In the genomic region with DNA sequence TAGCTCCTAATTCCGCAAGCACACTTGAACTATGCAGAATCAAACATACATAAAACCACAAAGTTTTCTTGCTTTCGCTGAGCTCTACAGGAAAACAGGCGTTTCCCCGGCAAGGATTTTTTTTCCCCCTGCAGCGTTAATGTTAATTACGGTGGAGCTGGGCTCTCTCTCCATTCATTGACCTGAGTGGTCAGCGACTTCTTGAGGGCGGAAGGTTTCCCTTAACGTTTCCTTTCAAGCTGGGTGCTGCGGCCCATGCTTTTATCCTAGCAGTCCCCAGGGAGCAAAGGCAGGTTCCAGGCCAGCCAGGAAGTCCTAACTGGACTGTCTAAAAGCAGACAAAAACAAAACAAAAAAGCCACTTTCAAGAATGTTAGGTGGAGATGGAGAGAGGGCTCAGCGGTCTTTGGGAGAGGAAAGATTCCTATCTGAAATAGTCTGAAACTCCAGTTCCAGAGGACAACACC, we compare ENCODE assay signal across 8 mouse cellular contexts. TPM values are rescaled to one million over a fixed set of nuclear protein-coding genes. Genes with fewer than 3 reads are reported as not detected.
DNase-seq lines count a peak whose midpoint lies in the region; ATAC-seq and TF ChIP-seq lines count a peak whose summit lies in the region.

No protein-coding gene starts in this region.

- no peak for TF ChIP-seq POLR2A in kidney, adult 2 months (IDR thresholded peaks at IDR 0.05; ENCODE audit: low read depth, low read length)

- peak overlapping the region; percentile 81; the same call in 1 of the 2 replicates for H3K4me3 ChIP-seq in lung, postnatal 0 days (ENCODE audit: low read depth, low read length)
- H3K4me3 ChIP-seq in forebrain, embryonic 14.5 days (ENCODE audit: low read depth, low read length): peak overlapping the region; percentile 84
- H3K4me3 ChIP-seq in kidney, adult 2 months (ENCODE audit: insufficient read depth, low read depth, low read length): peak overlapping the region; percentile 97
- H3K4me3 ChIP-seq in midbrain, postnatal 0 days (ENCODE audit: low read depth, low read length): peak overlapping the region; percentile 88

- DNase-seq in lung, postnatal 0 days (ENCODE audit: low spot score): no peak
- no peak for DNase-seq in lung, postnatal 10 days
- DNase-seq in forebrain, embryonic 14.5 days (ENCODE audit: low spot score): no peak
- DNase-seq in kidney, adult 2 months: peak; percentile 63
- DNase-seq in midbrain, postnatal 0 days (ENCODE audit: low spot score): peak; percentile 24
- no peak for DNase-seq in cerebellum, adult 8-10 months
- no peak for DNase-seq in T-cell, adult 2 months (ENCODE audit: low spot score)

- H3K4me1 ChIP-seq in lung, postnatal 0 days (ENCODE audit: insufficient read depth, low read depth, low read length): peaks cover 7% of the 10 kb centered on the region; the same call in 1 of the 2 replicates
- H3K4me1 ChIP-seq in forebrain, embryonic 14.5 days (ENCODE audit: control insufficient read depth, insufficient read depth, low read length): peaks cover 12% of the 10 kb centered on the region
- no peaks in the 10 kb centered on the region; the same call in 1 of the 2 replicates for H3K4me1 ChIP-seq in kidney, adult 2 months (ENCODE audit: control insufficient read depth, insufficient read depth, low read length)
- H3K4me1 ChIP-seq in midbrain, postnatal 0 days (ENCODE audit: insufficient read depth, low read length): peaks cover 10% of the 10 kb centered on the region; the same call in 1 of the 2 replicates

- ATAC-seq in lung, postnatal 0 days: no peak
- ATAC-seq in forebrain, embryonic 14.5 days: no peak
- ATAC-seq in midbrain, postnatal 0 days (ENCODE audit: low FRiP score): no peak
- no peak for ATAC-seq in cerebellum, adult (ENCODE audit: insufficient number of reproducible peaks, low FRiP score, low TSS enrichment)

- H3K9me3 ChIP-seq in lung, postnatal 0 days (ENCODE audit: low read length): no peaks in the 10 kb centered on the region
- no peaks in the 10 kb centered on the region for H3K9me3 ChIP-seq in forebrain, embryonic 14.5 days (replicated peaks; ENCODE audit: control insufficient read depth, low read length)
- H3K9me3 ChIP-seq in midbrain, postnatal 0 days (ENCODE audit: low read length): no peaks in the 10 kb centered on the region

- TF ChIP-seq CTCF in lung, postnatal 0 days (IDR thresholded peaks at IDR 0.05): no peak
- no peak for TF ChIP-seq CTCF in kidney, adult 2 months (conservative IDR thresholded peaks at IDR 0.05; ENCODE audit: insufficient read depth, insufficient read length, low read depth, low read length)
- TF ChIP-seq CTCF in midbrain, postnatal 0 days (IDR thresholded peaks at IDR 0.05): no peak

- TF ChIP-seq EP300 in lung, postnatal 0 days (IDR thresholded peaks at IDR 0.05): no peak

- no peaks in the 10 kb centered on the region for H3K27me3 ChIP-seq in lung, postnatal 0 days (replicated peaks; ENCODE audit: insufficient read depth, low read length)
- H3K27me3 ChIP-seq in forebrain, embryonic 14.5 days (replicated peaks; ENCODE audit: control insufficient read depth, insufficient read depth, low read length): no peaks in the 10 kb centered on the region
- H3K27me3 ChIP-seq in kidney, adult 2 months (replicated peaks; ENCODE audit: control insufficient read depth, insufficient read depth, low read length): no peaks in the 10 kb centered on the region
- H3K27me3 ChIP-seq in midbrain, postnatal 0 days (ENCODE audit: insufficient read depth, low read length): no peaks in the 10 kb centered on the region

- no peak overlapping the region for H3K27ac ChIP-seq in lung, postnatal 0 days (ENCODE audit: low read length)
- no peak overlapping the region for H3K27ac ChIP-seq in forebrain, embryonic 14.5 days (ENCODE audit: low read depth, low read length)
- no peak overlapping the region for H3K27ac ChIP-seq in kidney, adult 2 months (ENCODE audit: insufficient read depth, low read depth, low read length)
- no peak overlapping the region for H3K27ac ChIP-seq in midbrain, postnatal 0 days (ENCODE audit: low read depth, low read length)

- peak overlapping the region; percentile 57; the same call in 1 of the 2 replicates for H3K9ac ChIP-seq in lung, postnatal 0 days (replicated peaks; ENCODE audit: low read depth)
- H3K9ac ChIP-seq in forebrain, embryonic 14.5 days (ENCODE audit: low read length): peak overlapping the region; percentile 84
- peak overlapping the region; percentile 79; the same call in 1 of the 2 replicates for H3K9ac ChIP-seq in midbrain, postnatal 0 days (replicated peaks; ENCODE audit: low read length, poor library complexity, severe bottlenecking)

- H3K4me2 ChIP-seq in lung, postnatal 0 days (replicated peaks; ENCODE audit: low read depth, low read length): peak overlapping the region; percentile 98
- peak overlapping the region; percentile 95 for H3K4me2 ChIP-seq in forebrain, embryonic 14.5 days (ENCODE audit: low read length)
- H3K4me2 ChIP-seq in midbrain, postnatal 0 days (ENCODE audit: low read depth, low read length, poor library complexity, severe bottlenecking): peak overlapping the region; percentile 88

- WGBS in lung, postnatal 0 days: 6% methylated on average over 11 of the region's 11 CpGs
- WGBS in forebrain, embryonic 14.5 days: 4% methylated on average over 11 of the region's 11 CpGs
- 5% methylated on average over 11 of the region's 11 CpGs for WGBS in kidney, adult 2 months
- WGBS in midbrain, postnatal 0 days: 7% methylated on average over 11 of the region's 11 CpGs

- peaks cover 32% of the 10 kb centered on the region; the same call in 1 of the 2 replicates for H3K36me3 ChIP-seq in lung, postnatal 0 days (ENCODE audit: insufficient read depth, low read length)
- H3K36me3 ChIP-seq in forebrain, embryonic 14.5 days (ENCODE audit: control insufficient read depth, insufficient read depth, low read length): peaks cover 45% of the 10 kb centered on the region
- peaks cover 2% of the 10 kb centered on the region for H3K36me3 ChIP-seq in kidney, adult 2 months (ENCODE audit: control insufficient read depth, insufficient read depth, low read length)
- peaks cover 41% of the 10 kb centered on the region for H3K36me3 ChIP-seq in midbrain, postnatal 0 days (ENCODE audit: insufficient read depth, low read length)

RNA-seq across cellular contexts. Expression of gene Pop5, which starts 3.1 kb away (rescaled TPM):
- 77.6 and 78.8 TPM in 2 replicates for polyA plus RNA-seq in lung, postnatal 0 days (2015; fragmentation: Nextera tagmentation; extraction: Ambion mirVana)
- 101 and 105 TPM in 2 replicates for polyA plus RNA-seq in forebrain, embryonic 14.5 days (2014; fragmentation: Nextera tagmentation; extraction: Ambion mirVana)
- polyA plus RNA-seq in kidney, adult 2 months (2012; rRNA removed): 132 and 160 TPM in 2 replicates
- 33.2 and 41.5 TPM in 2 replicates for total RNA-seq in midbrain, postnatal 0 days (2014; rRNA removed)
- polyA plus RNA-seq in midbrain, postnatal 0 days (2015; fragmentation: Nextera tagmentation; extraction: Ambion mirVana): 95.5 and 101 TPM in 2 replicates

RNA-seq across cellular contexts. Expression of gene Rnf10, which starts 33.9 kb away (rescaled TPM):
- polyA plus RNA-seq in lung, postnatal 0 days (2015; fragmentation: Nextera tagmentation; extraction: Ambion mirVana): 98.5 and 104 TPM in 2 replicates
- polyA plus RNA-seq in forebrain, embryonic 14.5 days (2014; fragmentation: Nextera tagmentation; extraction: Ambion mirVana): 64.3 and 75.2 TPM in 2 replicates
- polyA plus RNA-seq in kidney, adult 2 months (2012; rRNA removed): 129 and 144 TPM in 2 replicates
- 103 and 118 TPM in 2 replicates for total RNA-seq in midbrain, postnatal 0 days (2014; rRNA removed)
- polyA plus RNA-seq in midbrain, postnatal 0 days (2015; fragmentation: Nextera tagmentation; extraction: Ambion mirVana): 154 and 158 TPM in 2 replicates

RNA-seq across cellular contexts. Expression of gene Coq5, which starts 40.7 kb away (rescaled TPM):
- 18.9 and 19.4 TPM in 2 replicates for polyA plus RNA-seq in lung, postnatal 0 days (2015; fragmentation: Nextera tagmentation; extraction: Ambion mirVana)
- 55.1 and 60.9 TPM in 2 replicates for polyA plus RNA-seq in forebrain, embryonic 14.5 days (2014; fragmentation: Nextera tagmentation; extraction: Ambion mirVana)
- polyA plus RNA-seq in kidney, adult 2 months (2012; rRNA removed): 19.5 and 25.1 TPM in 2 replicates
- total RNA-seq in midbrain, postnatal 0 days (2014; rRNA removed): 29.6 and 36.7 TPM in 2 replicates
- polyA plus RNA-seq in midbrain, postnatal 0 days (2015; fragmentation: Nextera tagmentation; extraction: Ambion mirVana): 42.8 and 43.5 TPM in 2 replicates

RNA-seq across cellular contexts. Expression of gene Cabp1, which starts 44.6 kb away (rescaled TPM):
- polyA plus RNA-seq in lung, postnatal 0 days (2015; fragmentation: Nextera tagmentation; extraction: Ambion mirVana): 0.90 and 1.1 TPM in 2 replicates
- polyA plus RNA-seq in forebrain, embryonic 14.5 days (2014; fragmentation: Nextera tagmentation; extraction: Ambion mirVana): 7.1 and 10.1 TPM in 2 replicates
- 1.7 and 2.6 TPM in 2 replicates for polyA plus RNA-seq in kidney, adult 2 months (2012; rRNA removed)
- 15.5 and 29.8 TPM in 2 replicates for total RNA-seq in midbrain, postnatal 0 days (2014; rRNA removed)
- polyA plus RNA-seq in midbrain, postnatal 0 days (2015; fragmentation: Nextera tagmentation; extraction: Ambion mirVana): 11.1 and 12.7 TPM in 2 replicates

Comparison
In these comparisons a context has a peak if more than half of its experiments do, and no peak if none do; other contexts are left out.
1. DNase-seq: peak in kidney, adult 2 months (single experiment) and midbrain, postnatal 0 days (single experiment); none in lung, postnatal 0 days (single experiment), lung, postnatal 10 days (single experiment), forebrain, embryonic 14.5 days (single experiment), cerebellum, adult 8-10 months (single experiment) and T-cell, adult 2 months (single experiment).
2. Peak in every context shown above with its lines, with median percentiles within 50 percentile points of each other: H3K4me2 ChIP-seq, H3K4me3 ChIP-seq and H3K9ac ChIP-seq.